Mouse (Mus musculus): ENCODE measurements at regions not wholly inside any gene's neighbourhood (a gene's known extent, or its start where the extent isn't known, plus 50 kb on each side); places are given as distances from the start of the nearest gene placed in this dataset.

- no peak overlapping the region for H3K27ac ChIP-seq (replicated peaks; ENCODE audit: insufficient read depth, low read depth, low read length)
- H3K4me1 ChIP-seq (ENCODE audit: control insufficient read depth, insufficient read depth, low read length) = no peaks in the 10 kb centered on the region
- H3K9ac ChIP-seq (ENCODE audit: low read depth, low read length) = no peak overlapping the region
- DNase-seq (ENCODE audit: extremely low read depth, low read depth, low spot score) = no peak
- H3K79me2 ChIP-seq (ENCODE audit: control insufficient read depth, insufficient read depth, low read length) = no peaks in the 10 kb centered on the region
- no peaks in the 10 kb centered on the region for H3K36me3 ChIP-seq (ENCODE audit: control insufficient read depth, insufficient read depth, low read length)
- 72% methylated on average over 3 of the region's 3 CpGs for WGBS
- no peak overlapping the region for H3K4me3 ChIP-seq (ENCODE audit: insufficient read depth, low read depth, low read length)
- TF ChIP-seq POLR2A (IDR thresholded peaks at IDR 0.05; ENCODE audit: extremely low read depth, insufficient read depth, low read length) (no peak), CTCF (IDR thresholded peaks at IDR 0.05; ENCODE audit: low read depth, low read length) (no peak)
- H3K27me3 ChIP-seq (ENCODE audit: control insufficient read depth, insufficient read depth, low read length) = no peaks in the 10 kb centered on the region
Measured at GRCm38 (mm10) chr13:115187356-115187755, 85.6 kb upstream of the Itga1 start.

- Histone ChIP-seq H3K4me1 (ENCODE audit: control insufficient read depth, insufficient read depth, low read length) (no peaks in the 10 kb centered on the region), H3K79me2 (ENCODE audit: control insufficient read depth, insufficient read depth, low read length) (no peaks in the 10 kb centered on the region), H3K27ac (replicated peaks; ENCODE audit: insufficient read depth, low read depth, low read length) (no peak overlapping the region), H3K36me3 (ENCODE audit: control insufficient read depth, insufficient read depth, low read length) (no peaks in the 10 kb centered on the region), H3K27me3 (ENCODE audit: control insufficient read depth, insufficient read depth, low read length) (no peaks in the 10 kb centered on the region), H3K9ac (ENCODE audit: low read depth, low read length) (no peak overlapping the region), H3K4me3 (ENCODE audit: insufficient read depth, low read depth, low read length) (no peak overlapping the region)
- no peak for DNase-seq (ENCODE audit: extremely low read depth, low read depth, low spot score)
- no peak for TF ChIP-seq POLR2A (IDR thresholded peaks at IDR 0.05; ENCODE audit: extremely low read depth, insufficient read depth, low read length)
- TF ChIP-seq CTCF (IDR thresholded peaks at IDR 0.05; ENCODE audit: low read depth, low read length) = no peak
- WGBS = 85% methylated on average over 6 of the region's 6 CpGs
Measured at GRCm38 (mm10) chr13:115182211-115182870, 80.6 kb upstream of the Itga1 start.

GRCm38 (mm10) chr13:115178175-115178917, 76.6 kb upstream of the Itga1 start:
- Histone ChIP-seq H3K27me3 (ENCODE audit: control insufficient read depth, insufficient read depth, low read length) (no peaks in the 10 kb centered on the region), H3K27ac (replicated peaks; ENCODE audit: insufficient read depth, low read depth, low read length) (no peak overlapping the region), H3K4me1 (ENCODE audit: control insufficient read depth, insufficient read depth, low read length) (no peaks in the 10 kb centered on the region), H3K79me2 (ENCODE audit: control insufficient read depth, insufficient read depth, low read length) (no peaks in the 10 kb centered on the region), H3K9ac (ENCODE audit: low read depth, low read length) (no peak overlapping the region), H3K36me3 (ENCODE audit: control insufficient read depth, insufficient read depth, low read length) (no peaks in the 10 kb centered on the region), H3K4me3 (ENCODE audit: insufficient read depth, low read depth, low read length) (no peak overlapping the region)
- no peak for TF ChIP-seq POLR2A (IDR thresholded peaks at IDR 0.05; ENCODE audit: extremely low read depth, insufficient read depth, low read length)
- TF ChIP-seq CTCF (IDR thresholded peaks at IDR 0.05; ENCODE audit: low read depth, low read length) = no peak
- peak; percentile 62 for DNase-seq (ENCODE audit: extremely low read depth, low read depth, low spot score)
- 84% methylated on average over 7 of the region's 7 CpGs for WGBS

- no peaks in the 10 kb centered on the region for H3K27me3 ChIP-seq (ENCODE audit: control insufficient read depth, insufficient read depth, low read length)
- H3K79me2 ChIP-seq (ENCODE audit: control insufficient read depth, insufficient read depth, low read length) = no peaks in the 10 kb centered on the region
- no peak overlapping the region for H3K27ac ChIP-seq (replicated peaks; ENCODE audit: insufficient read depth, low read depth, low read length)
- TF ChIP-seq CTCF (IDR thresholded peaks at IDR 0.05; ENCODE audit: low read depth, low read length) (no peak), POLR2A (IDR thresholded peaks at IDR 0.05; ENCODE audit: extremely low read depth, insufficient read depth, low read length) (no peak)
- WGBS = 68% methylated on average over 7 of the region's 7 CpGs
- H3K4me3 ChIP-seq (ENCODE audit: insufficient read depth, low read depth, low read length) = no peak overlapping the region
- no peak for DNase-seq (ENCODE audit: extremely low read depth, low read depth, low spot score)
- H3K4me1 ChIP-seq (ENCODE audit: control insufficient read depth, insufficient read depth, low read length) = no peaks in the 10 kb centered on the region
- no peaks in the 10 kb centered on the region for H3K36me3 ChIP-seq (ENCODE audit: control insufficient read depth, insufficient read depth, low read length)
- H3K9ac ChIP-seq (ENCODE audit: low read depth, low read length) = no peak overlapping the region
Measured at GRCm38 (mm10) chr13:115171347-115172062, 69.7 kb upstream of the Itga1 start.

GRCm38 (mm10) chr13:115165981-115166380, 64.2 kb upstream of the Itga1 start:
- TF ChIP-seq CTCF (IDR thresholded peaks at IDR 0.05; ENCODE audit: low read depth, low read length) (no peak), POLR2A (IDR thresholded peaks at IDR 0.05; ENCODE audit: extremely low read depth, insufficient read depth, low read length) (no peak)
- no peak overlapping the region for H3K9ac ChIP-seq (ENCODE audit: low read depth, low read length)
- no peak for DNase-seq (ENCODE audit: extremely low read depth, low read depth, low spot score)
- H3K79me2 ChIP-seq (ENCODE audit: control insufficient read depth, insufficient read depth, low read length) = no peaks in the 10 kb centered on the region
- WGBS = 88% methylated on average over 3 of the region's 3 CpGs
- no peaks in the 10 kb centered on the region for H3K27me3 ChIP-seq (ENCODE audit: control insufficient read depth, insufficient read depth, low read length)
- H3K36me3 ChIP-seq (ENCODE audit: control insufficient read depth, insufficient read depth, low read length) = no peaks in the 10 kb centered on the region
- H3K27ac ChIP-seq (replicated peaks; ENCODE audit: insufficient read depth, low read depth, low read length) = no peak overlapping the region
- H3K4me1 ChIP-seq (ENCODE audit: control insufficient read depth, insufficient read depth, low read length) = no peaks in the 10 kb centered on the region; the same call in 1 of the 2 replicates
- no peak overlapping the region for H3K4me3 ChIP-seq (ENCODE audit: insufficient read depth, low read depth, low read length)

Measured in liver, adult 2 months (tissue).